Mouse (Mus musculus): ENCODE data around the gene Arpc2. TPM values are rescaled to one million over a fixed set of nuclear protein-coding genes. Genes with fewer than 3 reads are reported as not detected.

The Arpc2 gene
- total RNA-seq, 2 experiments from 2014 or later: 71.0 to 82.9 TPM

DNA sequence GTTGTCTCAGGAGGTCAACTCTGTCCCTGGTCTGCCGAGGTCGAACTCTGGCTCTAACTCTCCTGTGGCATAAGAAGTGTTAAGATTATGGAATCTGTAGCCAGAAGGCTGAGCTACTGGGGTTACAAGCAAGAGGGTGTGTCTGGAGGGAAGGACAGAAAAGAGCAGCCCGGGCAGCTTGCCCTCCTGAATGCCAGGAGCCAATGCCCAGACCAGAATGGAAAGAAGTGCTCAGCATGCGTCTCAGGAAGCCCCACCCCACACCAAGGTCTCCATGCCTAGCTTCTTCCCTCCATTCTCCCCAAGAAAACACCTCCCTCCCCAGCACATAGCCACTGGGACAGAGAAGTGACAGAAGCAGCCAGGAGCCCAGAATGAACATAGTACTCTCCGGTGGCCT is 63.1 kb downstream of the Arpc2 start:
- peak; percentile 85 for DNase-seq (ENCODE audit: low spot score)

DNA sequence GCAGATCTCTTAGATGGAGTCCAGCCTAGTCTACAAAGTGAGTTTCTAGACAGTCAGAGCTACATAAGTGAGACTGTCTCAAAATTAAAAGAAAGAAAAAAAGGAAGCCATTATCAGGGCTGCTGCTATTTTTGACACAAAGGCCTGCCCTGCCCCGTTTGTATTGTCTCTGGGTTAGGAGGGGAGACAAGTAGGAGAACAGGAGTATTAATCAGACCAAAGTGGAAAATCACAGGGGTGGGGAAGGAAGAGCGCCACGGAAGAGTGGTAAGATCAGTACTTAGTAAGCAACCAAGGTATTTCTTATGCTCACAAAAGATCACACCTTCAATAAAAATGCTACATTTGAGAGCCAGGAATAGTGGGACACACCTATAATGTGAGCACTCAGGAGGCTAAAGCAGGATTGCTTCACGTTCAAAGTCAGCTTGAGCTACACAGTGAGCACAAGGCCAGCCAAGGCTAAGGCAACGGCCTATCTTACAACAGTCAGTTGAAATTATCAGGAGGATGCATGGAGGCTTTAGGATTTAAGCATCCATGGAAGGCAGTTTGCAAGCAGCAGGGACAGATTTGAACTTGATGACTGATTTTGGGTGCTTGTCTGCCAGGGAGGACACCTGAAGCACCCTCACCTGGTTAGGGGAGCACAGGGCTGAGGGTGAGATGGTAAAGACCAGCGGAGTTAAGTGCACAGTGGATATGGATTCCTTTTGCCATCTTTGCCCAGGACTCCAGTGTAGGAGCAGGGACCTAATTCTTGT is 64.6 kb downstream of the Arpc2 start:
- no peak for DNase-seq (ENCODE audit: low spot score)

GRCm38 (mm10) chr1:74302229-74302628 is 66.3 kb downstream of the Arpc2 start:
- no peak for DNase-seq (ENCODE audit: low spot score)

DNA sequence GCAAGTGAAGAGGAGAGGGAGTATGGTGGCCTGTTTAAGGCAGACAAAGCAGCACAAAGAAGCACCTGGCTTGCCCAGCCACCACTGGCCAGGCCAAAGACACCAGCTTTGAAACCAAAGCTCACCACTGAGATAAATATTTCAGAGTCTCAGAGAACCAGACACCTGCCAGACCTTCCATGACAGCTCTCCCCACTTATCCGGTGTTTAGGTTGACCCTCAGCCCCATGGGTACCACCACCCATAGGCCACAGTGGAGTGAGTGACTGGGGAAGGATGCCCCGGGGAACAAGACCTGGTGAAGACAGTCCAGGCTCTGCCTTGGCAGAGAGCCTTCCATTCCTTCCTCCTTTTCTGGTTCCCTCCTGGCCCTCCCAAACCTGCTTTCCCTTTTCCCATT is 67.0 kb downstream of the Arpc2 start:
- no peak for DNase-seq (ENCODE audit: low spot score)

- peak; percentile 82 for DNase-seq (ENCODE audit: low spot score)
Observed at GRCm38 (mm10) chr1:74303509-74304338, 67.8 kb downstream of the Arpc2 start.

DNA sequence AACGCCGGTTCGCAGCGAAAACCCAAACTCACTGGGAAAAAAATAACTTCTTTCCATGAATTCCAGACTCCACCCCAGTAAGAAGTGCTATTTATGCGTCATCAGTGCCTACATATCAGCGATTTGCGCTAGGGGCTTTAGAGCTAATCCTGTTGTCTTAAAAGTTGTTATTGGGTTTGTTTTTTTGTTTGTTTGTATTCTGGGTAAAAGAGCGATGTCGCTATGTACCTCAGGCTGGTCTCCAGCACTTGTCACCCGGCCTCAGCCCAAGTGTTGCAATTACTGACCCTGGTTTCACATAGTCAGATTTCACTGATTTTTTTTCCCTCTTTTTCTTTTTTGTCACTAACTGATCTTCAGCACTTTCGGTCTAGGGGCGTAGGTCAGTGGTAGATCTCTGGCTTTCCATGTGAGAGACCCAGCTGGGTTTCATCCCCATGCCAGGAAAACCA is 68.5 kb downstream of the Arpc2 start:
- no peak for DNase-seq (ENCODE audit: low spot score)

- no peak for DNase-seq (ENCODE audit: low spot score)
Observed at GRCm38 (mm10) chr1:74304946-74305345, 69.1 kb downstream of the Arpc2 start.

DNA sequence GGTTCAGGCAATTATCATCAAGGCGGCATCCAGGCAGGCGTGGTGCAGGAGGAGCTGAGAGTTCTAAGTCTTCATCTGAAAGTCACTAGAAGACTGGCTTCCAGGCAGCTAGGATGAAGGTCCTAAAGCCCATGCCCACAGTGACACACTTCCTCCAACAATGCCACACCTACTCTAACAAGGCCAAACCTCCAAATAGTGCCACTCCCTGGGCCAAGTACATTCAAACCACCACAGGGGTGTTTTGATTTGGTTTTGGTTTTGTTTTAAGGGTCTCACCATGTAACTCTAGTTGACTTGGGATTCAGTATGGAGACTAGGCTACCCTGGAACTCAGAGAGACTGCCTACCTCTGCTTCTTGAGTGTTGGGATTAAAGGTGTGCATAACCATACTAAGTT is 69.6 kb downstream of the Arpc2 start, which contains the start of gene Tmbim1:
Gene Tmbim1 (minus strand): TSS at position 101 of the 400 bp plus-strand sequence.
- DNase-seq (ENCODE audit: low spot score): no peak

DNA sequence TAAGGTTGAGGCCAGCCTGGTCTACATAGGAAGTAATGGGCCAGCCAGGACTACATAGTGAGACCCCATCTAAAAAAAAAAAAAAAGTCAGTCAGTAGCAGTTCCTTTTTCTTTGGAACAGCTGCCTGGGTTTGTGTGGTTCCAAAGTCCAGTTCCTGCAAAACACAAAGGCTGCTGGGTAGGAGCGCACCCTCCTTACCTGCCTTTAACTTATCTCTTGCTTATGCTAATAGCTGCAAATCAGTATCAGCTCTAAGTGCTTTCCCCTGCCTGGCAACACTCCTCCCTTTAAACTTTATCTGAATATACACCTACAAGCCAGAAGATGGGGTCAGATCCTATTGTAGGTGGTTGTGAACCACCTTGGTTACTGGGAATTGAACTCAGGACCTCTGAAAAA is 71.3 kb downstream of the Arpc2 start:
- DNase-seq (ENCODE audit: low spot score): no peak

DNA sequence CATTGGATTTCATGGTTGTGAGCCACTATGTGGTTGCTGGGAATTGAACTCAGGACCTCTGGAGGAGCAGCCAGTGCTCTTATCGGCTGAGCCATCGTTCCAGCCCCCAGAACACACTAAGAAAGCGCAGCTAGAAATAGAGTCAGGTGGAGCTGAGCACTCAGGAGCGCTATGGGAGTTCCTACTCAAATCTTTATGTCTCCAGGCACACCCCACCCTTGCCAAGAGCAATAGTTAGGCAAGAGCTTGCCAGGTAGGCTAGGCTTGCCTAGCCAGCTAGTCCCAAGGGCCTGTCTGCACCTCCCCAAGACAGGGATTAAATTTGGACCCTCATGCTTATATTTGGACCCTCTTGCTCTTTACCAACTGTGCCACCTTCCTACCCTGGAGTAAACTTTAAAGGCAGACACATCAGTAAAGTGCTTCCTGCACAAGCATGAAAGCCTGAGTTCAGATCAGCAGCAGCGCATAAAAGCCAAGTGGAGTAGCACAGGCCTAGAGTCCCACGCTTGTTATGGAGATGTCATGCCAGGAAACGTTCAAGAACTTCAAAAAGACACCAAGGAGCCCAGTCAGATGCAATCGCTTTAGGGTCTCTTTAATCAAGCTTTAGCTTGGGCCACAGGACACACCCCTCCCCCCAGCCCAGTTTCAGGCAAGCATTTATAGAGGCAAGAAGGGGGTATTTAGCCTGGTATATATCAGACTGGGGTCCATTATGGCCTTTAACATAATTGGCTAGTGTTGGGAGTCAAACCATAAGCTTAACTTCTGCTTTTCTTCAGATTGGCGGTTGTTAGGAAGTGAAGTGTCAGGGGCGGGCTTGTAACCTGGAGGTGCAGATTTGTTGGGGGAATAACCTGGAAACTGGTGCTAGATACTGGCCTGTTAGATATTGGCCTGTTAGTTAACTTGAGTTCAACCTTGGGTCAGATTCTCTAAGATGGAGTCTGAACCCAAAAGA is 72.4 kb downstream of the Arpc2 start:
- DNase-seq (ENCODE audit: low spot score): no peak

- DNase-seq (ENCODE audit: low spot score): no peak
Observed at GRCm38 (mm10) chr1:74309767-74310166, 73.9 kb downstream of the Arpc2 start.

DNA sequence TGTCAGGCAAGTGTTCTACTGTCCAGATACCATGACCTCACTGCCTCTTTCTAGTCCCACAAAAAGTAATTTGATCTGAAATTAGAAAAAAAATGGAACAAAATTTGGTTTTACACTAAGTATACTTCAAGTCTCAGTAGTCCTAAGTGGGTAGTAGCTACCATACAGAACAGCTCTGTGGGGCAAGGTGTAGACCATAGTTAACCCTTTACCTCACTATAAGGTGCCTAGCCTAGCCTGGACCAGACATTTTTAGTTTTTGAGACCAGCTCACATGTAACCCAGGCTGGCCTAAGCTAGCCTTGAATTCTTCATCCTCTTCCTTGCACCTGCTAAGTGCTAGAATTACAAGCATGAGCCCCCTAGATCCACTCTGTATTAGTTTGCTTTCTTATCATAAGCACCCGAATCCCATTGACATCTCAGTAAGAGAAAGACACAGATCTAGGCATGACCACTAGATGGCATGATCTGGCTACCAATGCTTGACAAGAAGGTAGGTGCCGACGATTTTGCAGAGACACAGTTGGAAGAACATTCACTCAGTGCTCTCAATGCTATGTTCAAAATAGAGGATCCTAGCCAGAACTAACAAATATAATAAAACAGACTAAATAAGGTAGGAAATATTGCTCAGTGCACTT is 77.3 kb downstream of the Arpc2 start:
- peak; percentile 83 for DNase-seq (ENCODE audit: low spot score)

GRCm38 (mm10) chr1:74314796-74315195 is 78.9 kb downstream of the Arpc2 start:
- DNase-seq (ENCODE audit: low spot score): no peak

DNA sequence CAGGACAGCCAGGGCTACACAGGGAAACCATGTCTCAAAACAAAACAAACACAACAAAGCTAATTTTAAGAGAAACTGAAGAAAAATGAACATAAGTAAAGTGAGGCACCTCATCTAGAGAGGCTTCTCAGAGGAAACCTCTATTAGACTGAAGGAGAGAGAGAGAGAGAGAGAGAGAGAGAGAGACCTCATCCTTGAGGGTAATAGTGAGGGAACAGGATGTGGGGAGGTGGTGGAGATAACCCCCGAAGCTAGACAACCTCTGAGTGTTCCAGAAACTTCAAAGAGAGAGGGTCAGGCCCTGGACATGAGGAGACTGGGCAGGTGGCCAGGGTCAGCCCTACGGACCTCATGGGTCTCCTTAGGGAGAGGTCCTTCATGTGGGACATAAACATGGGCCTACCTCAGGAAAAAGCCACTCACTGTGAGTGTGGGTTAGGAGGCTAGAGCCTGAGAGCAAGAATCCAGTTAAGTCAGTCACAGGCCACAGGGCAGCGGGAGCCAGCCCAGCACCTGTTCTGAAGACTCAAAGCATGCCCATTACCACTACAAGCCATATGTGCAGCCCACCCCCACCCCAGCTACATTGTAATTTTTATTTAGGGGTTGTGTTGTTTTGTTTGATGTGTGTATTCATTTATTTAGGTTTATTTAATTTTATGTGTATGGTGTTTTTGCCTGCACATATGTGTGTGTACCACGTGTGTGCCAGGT is 80.4 kb downstream of the Arpc2 start:
- no peak for DNase-seq (ENCODE audit: low spot score)

Small RNAs within 50 kb of the gene (microRNA-seq; reads per million reads assigned to microRNA genes)
- not detected for gene Mir1928

Other genes starting within 250 kb of the Arpc2 start
- gene Tns1, start 111.6 kb upstream of the Arpc2 start, total RNA-seq (2021): 100 to 1,000 TPM; 226 to 298 TPM
- gene Rufy4, start 110.5 kb upstream of the Arpc2 start, total RNA-seq (2021): under 1 TPM; 0.09 to 0.11 TPM
- gene Cxcr2, start 82.1 kb upstream of the Arpc2 start, total RNA-seq (2021): not detected
- gene Cxcr1, start 41.5 kb upstream of the Arpc2 start, total RNA-seq (2021): not detected
- not detected for gene Gpbar1, start 42.5 kb downstream of the Arpc2 start, total RNA-seq (2021)
- 10 to 100 TPM; 74.4 to 77.1 TPM for gene Aamp, start 48.7 kb downstream of the Arpc2 start, total RNA-seq (2021)
- 10 to 100 TPM; 54.0 to 63.3 TPM for gene Pnkd, start 48.8 kb downstream of the Arpc2 start, total RNA-seq (2021)
- gene Tmbim1, start 69.5 kb downstream of the Arpc2 start, total RNA-seq (2021): 10 to 100 TPM; 29.0 to 42.2 TPM
- gene Catip, start 126.0 kb downstream of the Arpc2 start, total RNA-seq (2021): under 1 TPM in 1 of 2 experiments, not detected in 1; 0.11 TPM
- 1 to 10 TPM; 3.6 to 8.1 TPM for gene Slc11a1, start 139.1 kb downstream of the Arpc2 start, total RNA-seq (2021)
- gene Ctdsp1, start 155.4 kb downstream of the Arpc2 start, total RNA-seq (2021): 100 to 1,000 TPM; 107 TPM
- under 1 TPM in 1 of 2 experiments, not detected in 1; 0.11 TPM for gene Vil1, start 173.3 kb downstream of the Arpc2 start, total RNA-seq (2021)